Mouse (Mus musculus) liver, embryonic 11.5 days (tissue): ENCODE data around the gene S1pr1. TPM values are rescaled to one million over a fixed set of nuclear protein-coding genes. Genes with fewer than 3 reads are reported as not detected.

Experiments used
- ATAC-seq: fragments of 200-750 bp; cut with Nextera tagmentation; replicated peaks from 2 replicates; pipeline ENCODE4 v1.8.0; 2017; ENCODE audit warnings: moderate number of reproducible peaks, mild to moderate bottlenecking, moderate TSS enrichment, moderate library complexity; ENCODE audit not compliant: low FRiP score
- DNase-seq: peaks from one replicate; pipeline ENCODE4 v3.0.0-alpha.2; 2017; ENCODE audit warnings: low spot score
- H3K27ac ChIP-seq: fragments of 300-500 bp; sonication (generic); 2 replicates; pipeline ENCODE4 v1.5.1; 2014; ENCODE audit warnings: mild to moderate bottlenecking, low read depth, low read length, control low read depth
- H3K27me3 ChIP-seq: fragments of 300-500 bp; sonication (generic); replicated peaks from 2 replicates; pipeline ENCODE4 v1.6.1; 2014; ENCODE audit warnings: low read length, mixed read lengths; ENCODE audit not compliant: control insufficient read depth, insufficient read depth
- H3K36me3 ChIP-seq: fragments of 300-500 bp; sonication (generic); 2 replicates; pipeline ENCODE4 v1.6.1; 2014; ENCODE audit warnings: mild to moderate bottlenecking, low read length, moderate library complexity, mixed read lengths; ENCODE audit not compliant: control insufficient read depth, insufficient read depth
- H3K4me1 ChIP-seq: fragments of 300-500 bp; sonication (generic); replicated peaks from 2 replicates; pipeline ENCODE4 v1.6.1; 2014; ENCODE audit warnings: low read length, mixed read lengths; ENCODE audit not compliant: control insufficient read depth, insufficient read depth
- H3K4me2 ChIP-seq: fragments of 300-500 bp; sonication (generic); 2 replicates; pipeline ENCODE4 v1.6.1; 2014; ENCODE audit warnings: mild to moderate bottlenecking, control low read depth, moderate library complexity
- H3K4me3 ChIP-seq: fragments of 300-500 bp; sonication (generic); 2 replicates; pipeline ENCODE4 v1.5.1; 2014; ENCODE audit warnings: low read depth, low read length, control low read depth
- H3K9ac ChIP-seq: fragments of 300-500 bp; sonication (generic); 2 replicates; pipeline ENCODE4 v1.6.1; 2014; ENCODE audit warnings: low read depth, low read length, control low read depth
- H3K9me3 ChIP-seq: fragments of 300-500 bp; sonication (generic); 2 replicates; pipeline ENCODE4 v1.6.1; 2016; ENCODE audit warnings: low read length, inconsistent platforms, mixed read lengths; ENCODE audit not compliant: control insufficient read depth
- WGBS: fragments of 180-500 bp; shearing (Covaris S2); extraction: QIAGEN DNeasy Blood & Tissue Kit; methylation state at CpG from one replicate; pipeline ENCODE4 v1.1.7; 2014; 5-methylcytosine and 5-hydroxymethylcytosine counted together
- polyA plus RNA-seq: library from polyadenylated mRNA; unstranded; fragments of >200 nt; fragmentation: Nextera tagmentation; extraction: Ambion mirVana; gene quantifications from 2 replicates; pipeline ENCODE4 v1.2.1, GENCODE M21; 2014

Gene S1pr1
- polyA plus RNA-seq, 1 experiment from 2014 or later: 17.8 TPM

DNA sequence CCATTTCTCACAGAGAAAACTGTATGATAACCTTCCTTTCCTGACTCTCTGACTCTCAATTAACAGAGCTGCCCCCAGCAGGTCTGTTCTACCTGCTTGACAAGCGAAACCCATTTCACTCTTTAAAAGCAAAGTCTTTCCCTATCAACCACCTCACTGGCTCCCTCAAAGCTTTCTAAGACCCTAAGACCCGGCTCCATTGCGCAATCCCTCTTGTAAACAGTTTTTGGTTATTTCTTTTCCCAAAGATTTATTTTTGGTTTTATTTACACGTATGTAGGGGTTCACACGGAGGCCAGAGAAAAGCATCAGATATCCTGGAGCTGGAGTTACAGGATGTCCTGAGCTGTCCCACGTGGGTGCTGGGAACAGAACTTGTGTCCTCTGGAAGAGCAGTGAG lies 4.0 kb upstream of the S1pr1 start:
- H3K27ac ChIP-seq: no peak overlapping the region
- H3K9ac ChIP-seq: no peak overlapping the region
- no peak overlapping the region for H3K4me3 ChIP-seq
- ATAC-seq (no peak), DNase-seq (no peak)
- no peaks in the 10 kb centered on the region for H3K9me3 ChIP-seq
- peaks cover 17% of the 10 kb centered on the region for H3K4me1 ChIP-seq
- H3K27me3 ChIP-seq: no peaks in the 10 kb centered on the region
- 72% methylated on average over 6 of the region's 6 CpGs for WGBS
- H3K36me3 ChIP-seq: no peaks in the 10 kb centered on the region
- no peak overlapping the region for H3K4me2 ChIP-seq

DNA sequence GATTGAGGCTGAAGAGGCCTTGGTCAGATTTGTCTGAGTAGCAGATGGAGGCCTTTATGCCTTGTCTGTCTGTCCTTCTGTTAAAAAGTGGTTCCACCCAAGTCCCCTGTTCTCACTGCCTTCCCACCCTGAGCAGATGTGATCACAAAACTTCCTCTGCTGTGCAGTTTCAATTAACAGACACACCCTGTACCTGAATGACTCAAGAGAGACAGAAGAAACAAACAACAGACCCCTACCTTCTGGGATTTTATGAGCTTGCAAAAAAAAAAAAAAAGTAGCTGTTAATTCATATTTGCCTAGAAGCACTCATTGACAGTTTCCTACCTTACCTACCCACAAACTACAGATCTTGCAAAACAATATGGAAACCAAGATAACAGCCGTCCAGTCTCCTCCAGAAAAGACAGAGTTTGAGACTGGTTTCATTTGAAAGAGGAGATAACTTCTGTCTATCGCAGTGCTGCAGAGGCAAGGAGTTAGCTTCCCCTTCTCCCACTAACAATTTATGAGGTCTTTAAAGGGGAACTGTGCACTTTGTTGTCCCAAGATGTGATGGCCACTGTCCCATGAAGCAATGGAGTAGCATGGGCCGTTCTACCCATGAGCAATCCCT lies 1.1 kb upstream of the S1pr1 start:
- DNase-seq: no peak
- H3K9me3 ChIP-seq: no peaks in the 10 kb centered on the region
- H3K9ac ChIP-seq: peak overlapping the region; percentile 64; the same call in 1 of the 2 replicates
- H3K4me1 ChIP-seq: peaks cover 21% of the 10 kb centered on the region
- peak overlapping the region; percentile 92 for H3K4me2 ChIP-seq
- peak overlapping the region; percentile 60 for H3K4me3 ChIP-seq
- peak; percentile 77 for ATAC-seq
- H3K27me3 ChIP-seq: no peaks in the 10 kb centered on the region
- H3K27ac ChIP-seq: peak overlapping the region; percentile 74
- 30% methylated on average over 3 of the region's 3 CpGs for WGBS
- H3K36me3 ChIP-seq: peaks cover 4% of the 10 kb centered on the region; the same call in 1 of the 2 replicates

DNA sequence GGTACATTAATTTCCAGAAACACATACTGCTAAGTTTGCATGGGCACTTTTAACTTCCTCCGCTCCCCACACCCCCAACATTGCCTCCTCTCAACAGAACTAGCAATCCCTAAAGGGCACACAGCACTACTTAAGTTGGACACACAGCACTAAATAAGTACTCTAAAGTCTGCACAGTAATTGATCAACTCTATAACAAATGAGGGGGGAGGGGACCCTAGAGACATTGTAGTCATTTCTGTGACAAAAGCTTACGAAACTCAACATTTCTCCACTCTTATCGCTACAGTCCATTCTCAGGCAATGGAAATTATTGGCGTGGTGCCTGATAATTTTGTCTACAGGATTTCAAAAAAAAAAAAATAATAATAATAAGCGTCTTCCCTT lies 830 bp downstream of the S1pr1 start:
- Histone ChIP-seq H3K9me3 (no peaks in the 10 kb centered on the region), H3K27me3 (no peaks in the 10 kb centered on the region), H3K9ac (peak overlapping the region; percentile 7; the same call in 1 of the 2 replicates), H3K4me1 (peaks cover 21% of the 10 kb centered on the region), H3K4me2 (peak overlapping the region; percentile 92), H3K4me3 (peak overlapping the region; percentile 60), H3K36me3 (peaks cover 4% of the 10 kb centered on the region; the same call in 1 of the 2 replicates), H3K27ac (0 out of 2 replicates have a peak overlapping the region, but pooled peaks have one; percentile 9)
- ATAC-seq: no peak
- DNase-seq: peak; percentile 50
- WGBS: 6% methylated on average over 5 of the region's 5 CpGs

DNA sequence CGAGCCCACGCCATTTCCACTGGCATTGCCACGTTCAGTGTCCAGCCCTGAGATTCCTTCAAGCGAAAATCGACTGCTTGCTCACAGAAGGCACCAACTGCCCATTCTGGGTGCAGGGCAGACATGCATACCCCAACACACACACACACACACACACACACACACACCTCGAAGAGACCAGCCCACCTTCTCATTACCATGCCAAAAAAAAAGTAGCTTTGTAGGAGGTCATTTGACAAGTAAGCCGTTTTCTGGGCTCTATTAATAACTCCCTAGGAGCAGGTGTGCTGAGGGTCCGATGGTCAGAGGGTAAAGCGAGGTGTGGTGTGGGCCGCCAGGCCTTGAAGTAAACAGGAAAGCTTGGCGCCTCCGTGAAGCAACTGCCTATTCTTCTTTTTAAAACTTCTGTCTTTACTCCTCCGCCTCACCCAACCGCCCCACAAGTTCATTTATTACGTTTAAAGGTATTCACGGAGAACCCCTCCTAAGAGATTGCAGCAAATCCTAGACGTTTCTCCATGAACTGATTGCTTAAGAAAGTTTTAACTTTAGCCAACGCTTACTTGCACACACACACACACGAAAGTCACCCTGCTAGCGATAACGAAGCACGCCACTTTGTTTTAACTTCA lies 1.3 kb downstream of the S1pr1 start:
- Histone ChIP-seq H3K9me3 (no peaks in the 10 kb centered on the region), H3K4me1 (peaks cover 21% of the 10 kb centered on the region), H3K4me3 (peak overlapping the region; percentile 60), H3K9ac (peak overlapping the region; percentile 7; the same call in 1 of the 2 replicates), H3K36me3 (peaks cover 4% of the 10 kb centered on the region; the same call in 1 of the 2 replicates), H3K4me2 (peak overlapping the region; percentile 92), H3K27ac (0 out of 2 replicates have a peak overlapping the region, but pooled peaks have one; percentile 9), H3K27me3 (no peaks in the 10 kb centered on the region)
- 12% methylated on average over 22 of the region's 22 CpGs for WGBS
- DNase-seq: no peak
- ATAC-seq: no peak

DNA sequence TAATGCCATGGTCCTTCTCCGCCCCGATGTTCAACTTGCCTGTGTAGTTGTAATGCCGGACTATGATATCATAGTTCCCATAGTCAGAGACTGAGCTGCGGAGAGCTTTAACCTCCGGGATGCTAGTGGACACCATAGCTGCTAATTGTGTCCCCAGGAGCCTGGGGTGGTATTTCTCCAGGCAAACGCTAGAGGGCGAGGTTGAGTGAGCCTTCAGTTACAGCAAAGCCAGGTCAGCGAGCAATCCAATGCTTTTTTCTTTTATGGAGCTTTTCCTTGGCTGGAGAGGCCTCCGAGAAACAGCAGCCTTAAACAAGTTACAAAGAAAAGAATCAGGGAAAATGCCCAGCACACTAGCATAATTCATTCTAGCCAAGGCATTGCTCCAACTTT lies 2.1 kb downstream of the S1pr1 start:
- Histone ChIP-seq H3K4me1 (peaks cover 21% of the 10 kb centered on the region), H3K4me2 (peak overlapping the region; percentile 92), H3K4me3 (peak overlapping the region; percentile 60; the same call in 1 of the 2 replicates), H3K36me3 (peaks cover 4% of the 10 kb centered on the region; the same call in 1 of the 2 replicates), H3K9me3 (no peaks in the 10 kb centered on the region), H3K27me3 (no peaks in the 10 kb centered on the region), H3K27ac (no peak overlapping the region), H3K9ac (0 out of 2 replicates have a peak overlapping the region, but pooled peaks have one; percentile 8)
- 17% methylated on average over 9 of the region's 9 CpGs for WGBS
- DNase-seq: peak; percentile 53
- no peak for ATAC-seq

DNA sequence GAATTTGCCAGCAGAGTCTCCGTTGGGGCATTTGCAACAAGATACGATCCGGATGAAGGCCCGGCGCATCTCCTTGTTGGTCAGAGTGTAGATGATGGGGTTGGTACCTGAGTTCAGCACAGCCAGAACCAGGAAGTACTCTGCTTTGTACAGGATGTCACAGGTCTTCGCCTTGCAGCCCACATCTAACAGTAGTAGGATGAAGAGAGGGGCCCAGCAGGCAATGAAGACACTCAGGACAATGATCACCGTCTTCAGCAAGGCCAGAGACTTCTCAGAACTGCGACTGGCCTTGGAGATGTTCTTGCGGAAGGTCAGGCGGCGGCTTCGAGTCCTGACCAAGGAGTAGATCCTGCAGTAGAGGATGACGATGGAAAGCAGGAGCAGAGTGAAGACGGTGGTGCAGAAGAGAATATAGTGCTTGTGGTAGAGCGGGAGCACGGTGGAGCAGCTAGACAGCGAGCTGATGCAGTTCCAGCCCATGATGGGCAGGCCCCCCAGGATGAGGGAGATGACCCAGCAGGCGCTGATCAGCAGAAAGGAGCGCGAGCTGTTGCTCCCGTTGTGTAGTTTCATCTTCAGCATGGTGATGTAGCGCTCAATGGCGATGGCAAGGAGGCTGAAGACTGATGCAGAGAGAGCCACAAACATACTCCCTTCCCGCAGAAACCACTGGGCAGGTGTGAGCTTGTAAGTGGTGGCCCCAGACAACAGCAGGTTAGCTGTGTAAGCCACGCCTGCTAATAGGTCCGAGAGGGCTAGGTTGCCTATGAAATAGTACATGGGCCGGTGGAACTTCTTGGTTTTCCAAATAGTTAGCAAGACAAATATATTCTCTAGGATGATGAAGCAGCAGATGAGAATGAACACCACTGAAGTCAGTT lies 2.7 kb downstream of the S1pr1 start:
- Histone ChIP-seq H3K4me1 (peaks cover 20% of the 10 kb centered on the region), H3K9ac (no peak overlapping the region), H3K27ac (no peak overlapping the region), H3K36me3 (peaks cover 4% of the 10 kb centered on the region; the same call in 1 of the 2 replicates), H3K27me3 (no peaks in the 10 kb centered on the region), H3K9me3 (no peaks in the 10 kb centered on the region), H3K4me2 (peak overlapping the region; percentile 92), H3K4me3 (peak overlapping the region; percentile 60; the same call in 1 of the 2 replicates)
- WGBS: 87% methylated on average over 27 of the region's 27 CpGs
- no peak for DNase-seq
- no peak for ATAC-seq

DNA sequence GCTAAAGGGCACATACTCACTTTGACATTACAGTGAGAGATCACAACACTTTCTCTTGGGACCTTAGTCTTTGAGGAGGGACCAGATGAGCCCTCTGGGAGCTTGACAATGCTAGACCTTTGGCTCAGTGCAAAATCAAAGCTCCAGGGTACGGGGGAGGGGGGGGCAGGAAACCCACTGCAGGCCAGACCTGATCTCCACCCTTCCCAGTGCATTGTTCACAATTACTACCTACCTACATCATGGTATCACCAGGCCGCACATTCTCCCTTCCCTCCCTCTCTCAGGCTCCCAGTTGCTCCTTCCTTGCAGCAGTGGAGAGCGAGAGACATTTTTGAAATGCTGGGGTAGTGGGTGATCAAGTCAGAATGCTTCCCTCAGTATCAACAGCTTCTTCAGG lies 3.5 kb downstream of the S1pr1 start:
- ATAC-seq (no peak), DNase-seq (no peak)
- Histone ChIP-seq H3K27ac (no peak overlapping the region), H3K36me3 (peaks cover 4% of the 10 kb centered on the region; the same call in 1 of the 2 replicates), H3K9me3 (no peaks in the 10 kb centered on the region), H3K9ac (no peak overlapping the region), H3K4me3 (no peak overlapping the region), H3K4me2 (no peak overlapping the region; the same call in 1 of the 2 replicates), H3K4me1 (peaks cover 13% of the 10 kb centered on the region), H3K27me3 (no peaks in the 10 kb centered on the region)
- WGBS: 89% methylated on average over 3 of the region's 3 CpGs

DNA sequence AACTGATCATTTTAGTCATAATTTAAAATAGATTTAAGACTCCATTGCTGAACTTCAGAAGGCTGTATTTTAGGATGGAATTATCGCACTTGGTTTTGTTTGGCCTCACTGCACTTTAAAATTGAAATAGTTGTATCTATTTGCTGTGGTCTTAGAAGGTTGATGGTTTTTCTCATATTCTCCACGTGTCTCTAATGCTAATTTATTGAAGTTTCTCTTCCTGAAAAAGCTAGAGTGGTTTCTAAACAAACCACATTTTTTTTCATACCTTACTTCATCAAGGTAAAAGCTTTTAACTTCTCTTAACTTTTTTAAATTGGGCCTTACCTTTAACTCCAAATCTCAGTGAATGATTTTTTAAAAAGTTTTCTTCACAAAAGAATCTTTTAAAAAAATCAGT lies 4.8 kb downstream of the S1pr1 start:
- Histone ChIP-seq H3K9me3 (no peaks in the 10 kb centered on the region), H3K9ac (no peak overlapping the region), H3K4me2 (no peak overlapping the region), H3K4me3 (no peak overlapping the region), H3K4me1 (peaks cover 4% of the 10 kb centered on the region; the same call in 1 of the 2 replicates), H3K27me3 (no peaks in the 10 kb centered on the region), H3K27ac (no peak overlapping the region), H3K36me3 (peaks cover 4% of the 10 kb centered on the region; the same call in 1 of the 2 replicates)
- 70% methylated on average over 2 of the region's 2 CpGs for WGBS
- ATAC-seq (no peak), DNase-seq (no peak)
